Mouse (Mus musculus) cerebellum, adult 2 months (tissue): ENCODE results near the gene Itfg1.

ENCODE experiments used
- CTCF ChIP-seq: fragments of 200-500 bp; IDR thresholded peaks from 2 replicates; pipeline ENCODE4 v1.5.1; 2011; ENCODE audit warnings: low read depth, mild to moderate bottlenecking, control low read depth, low read length, moderate library complexity, borderline replicate concordance; ENCODE audit not compliant: insufficient read depth
- POLR2A ChIP-seq: fragments of 200-500 bp; IDR thresholded peaks from 2 replicates; pipeline ENCODE4 v1.6.1; 2011; ENCODE audit warnings: low read length, control low read depth, borderline replicate concordance; ENCODE audit not compliant: insufficient read depth

DNA sequence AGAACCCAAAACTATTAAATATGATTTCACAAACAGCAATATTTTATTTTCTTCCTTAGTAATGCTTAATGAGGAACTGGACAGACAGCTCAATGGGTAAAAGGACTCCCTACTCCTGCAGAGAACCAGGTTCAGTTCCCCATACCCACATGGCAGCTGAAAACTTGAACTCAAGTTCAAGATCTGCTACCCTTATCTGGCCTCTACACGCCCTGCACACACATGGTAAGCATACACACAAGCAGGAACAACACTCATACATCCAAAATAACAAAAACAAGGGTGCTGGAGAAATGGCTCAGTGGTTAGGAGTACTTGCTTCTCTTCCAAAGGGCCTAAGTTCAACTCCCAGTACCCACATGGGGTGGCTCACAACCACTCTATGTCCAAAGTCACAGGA is 39.3 kb downstream of the Itfg1 start:
- TF ChIP-seq CTCF (no peak), POLR2A (no peak)
